Comparison of ENCODE assay signal across 9 mouse cellular contexts in the genomic region with DNA sequence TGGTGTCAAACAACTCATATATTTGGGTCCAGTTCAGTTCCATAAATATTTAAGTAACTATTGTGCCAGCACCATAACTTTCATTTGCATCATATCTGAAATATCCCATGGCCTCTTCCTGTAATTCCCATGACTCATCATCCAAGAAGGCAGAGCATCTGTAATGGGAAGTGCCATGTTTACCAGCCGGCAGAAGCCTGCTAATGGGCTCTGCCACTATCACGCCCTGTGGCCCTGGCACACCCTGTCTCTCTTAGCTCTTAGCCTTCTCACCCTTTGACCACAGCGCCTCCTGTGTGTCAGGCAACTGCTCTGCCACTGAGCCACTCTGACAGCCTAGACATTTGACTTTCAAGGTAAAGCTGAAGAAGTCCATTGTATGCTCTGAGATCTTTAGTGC. TPM values are rescaled to one million over a fixed set of nuclear protein-coding genes. Genes with fewer than 3 reads are reported as not detected.
A peak's percentile ranks its signal among the peaks of the same experiment; 100 is the strongest.
DNase-seq lines count a peak whose midpoint lies in the region; ATAC-seq and TF ChIP-seq lines count a peak whose summit lies in the region.
"Had no signal": no experiment of that assay in that cellular context is flagged by ENCODE, and none has a peak within 500 bp of the region (broad histone marks: within the 10 kb centered on the region; RNA-seq: fewer than 3 reads in every experiment).

No protein-coding gene starts in this region.

- no peak for TF ChIP-seq POLR2A in spleen, adult 2 months (IDR thresholded peaks at IDR 0.05; ENCODE audit: low read depth, low read length)

- no peaks in the 10 kb centered on the region; the same call in 1 of the 2 replicates for H3K4me1 ChIP-seq in spleen, adult 2 months (ENCODE audit: control insufficient read depth, insufficient read depth, insufficient read length)

- peak; percentile 25 for DNase-seq in heart, postnatal 4 days
- DNase-seq in heart, adult 18-20 months = no peak
- no peak for DNase-seq in spleen, adult 2 months (ENCODE audit: low read depth in 1 of 2, low spot score in 2 of 2)
- no peak for DNase-seq in spleen, adult 18-20 months
- DNase-seq in NIH3T3 (ENCODE audit: low read depth) = peak; percentile 65
- DNase-seq in retina, postnatal 1 day = no peak
- DNase-seq in right cerebral cortex, postnatal 36 days (ENCODE audit: low spot score in 2 of 2) = no peak

- H3K36me3 ChIP-seq in spleen, adult 2 months (ENCODE audit: control insufficient read depth, insufficient read depth, low read length) = no peaks in the 10 kb centered on the region
- H3K36me3 ChIP-seq: neural tube, embryonic 13.5 days had no signal

- no peak overlapping the region for H3K4me3 ChIP-seq in spleen, adult 2 months (ENCODE audit: extremely low read depth, insufficient read depth, insufficient read length)
- H3K4me3 ChIP-seq: neural tube, embryonic 13.5 days had no signal

- peaks cover 14% of the 10 kb centered on the region for H3K27me3 ChIP-seq in spleen, adult 2 months (ENCODE audit: control insufficient read depth, insufficient read depth, low read length)

- no peak overlapping the region for H3K27ac ChIP-seq in spleen, adult 2 months (ENCODE audit: insufficient read depth, low read length)
- H3K27ac ChIP-seq: neural tube, embryonic 13.5 days had no signal

- peak; percentile 58; the same call in 1 of the 2 replicates for ATAC-seq in megakaryocyte-erythroid progenitor cell, adult 5-6 weeks (replicated peaks; ENCODE audit: low FRiP score, low TSS enrichment, poor library complexity, severe bottlenecking)

- peak; percentile 26; the same call in 1 of the 2 replicates for TF ChIP-seq CTCF in spleen, adult 2 months (IDR thresholded peaks at IDR 0.05; ENCODE audit: extremely low read depth, insufficient read depth, insufficient read length, insufficient replicate concordance)

- WGBS in spleen, adult 2 months = 39% methylated on average over 3 of the region's 3 CpGs

RNA-seq across cellular contexts. Expression of a gene that starts 3.1 kb away (rescaled TPM):
- total RNA-seq in heart, postnatal 4 days (2021) = 1 to 10 TPM; 3.2 to 3.3 TPM
- 1 to 10 TPM; 2.1 to 2.4 TPM for total RNA-seq in heart, adult 18-20 months (2021)
- polyA plus RNA-seq in spleen, adult 2 months (2012; rRNA removed) = 0.44 and 0.70 TPM in 2 replicates
- total RNA-seq in megakaryocyte-erythroid progenitor cell, adult 5-6 weeks (2014; fragmentation: Nextera tagmentation) = not detected in 2 replicates
- total RNA-seq in megakaryocyte-erythroid progenitor cell, adult 5-6 weeks (2017) = not detected in 2 replicates

Comparison
In these comparisons a context has a peak if more than half of its experiments do, and no peak if none do; other contexts are left out.
1. DNase-seq: peak in heart, postnatal 4 days (single experiment) and NIH3T3 (single experiment); none in heart, adult 18-20 months (0 of 2), spleen, adult 2 months (0 of 2), spleen, adult 18-20 months (0 of 2), retina, postnatal 1 day (single experiment) and right cerebral cortex, postnatal 36 days (0 of 2).